Mouse (Mus musculus): ENCODE data around the gene Tmem107.

- TF ChIP-seq CTCF (IDR thresholded peaks at IDR 0.05; ENCODE audit: low read depth) (no peak), EP300 (IDR thresholded peaks at IDR 0.05; ENCODE audit: low read depth) (no peak)
Observed at GRCm38 (mm10) chr11:69053848-69054247, 16.8 kb upstream of the Tmem107 start.

All from liver, embryonic 14.5 days (tissue).